Mouse (Mus musculus) cerebellum, adult 9-10 months (tissue): Measurements from ENCODE around the gene Neo1.
"Not testable (repeated sequence)": the region's sequence is repeated elsewhere in the genome, so short reads cannot be mapped to it uniquely, and the experiment has no call there.

ENCODE experiments used
- DNase-seq: peaks from one replicate; pipeline ENCODE4 v3.0.0; 2022

The Neo1 gene

DNA sequence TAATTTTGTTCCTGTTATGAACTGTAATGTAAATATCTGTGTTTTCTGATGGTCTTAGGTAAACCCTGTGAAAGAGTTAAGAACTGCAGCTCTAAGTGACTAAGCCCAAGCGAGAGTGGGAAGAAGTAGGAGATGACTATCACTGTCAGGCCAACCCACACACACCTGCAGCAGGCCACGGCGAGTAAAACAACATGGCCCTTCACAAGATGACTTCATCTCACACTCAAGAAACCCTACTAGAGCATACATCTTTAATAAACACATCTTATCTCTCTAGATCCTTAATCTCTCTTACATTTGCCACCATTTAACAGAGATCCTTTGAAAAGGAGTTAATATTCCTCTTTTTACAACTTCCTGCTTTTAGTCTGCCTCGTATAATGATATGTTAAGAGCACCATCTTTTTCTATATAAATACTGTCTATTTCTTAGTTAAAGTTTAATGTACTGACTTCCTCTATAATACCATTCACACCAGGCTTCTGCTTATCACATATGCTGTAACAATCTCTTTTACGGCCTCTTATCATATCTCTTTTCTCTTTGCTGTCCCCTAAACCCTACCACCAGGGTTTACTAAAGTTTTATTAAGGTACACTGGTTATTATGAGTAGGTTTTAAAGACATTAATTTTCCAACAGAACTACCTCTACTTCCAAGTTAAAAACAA, 46.8 kb downstream of the Neo1 start:
- DNase-seq: no peak

- DNase-seq: no peak
These were observed 57.2 kb downstream of the Neo1 start for GRCm38 (mm10) chr9:58979034-58979433.

DNA sequence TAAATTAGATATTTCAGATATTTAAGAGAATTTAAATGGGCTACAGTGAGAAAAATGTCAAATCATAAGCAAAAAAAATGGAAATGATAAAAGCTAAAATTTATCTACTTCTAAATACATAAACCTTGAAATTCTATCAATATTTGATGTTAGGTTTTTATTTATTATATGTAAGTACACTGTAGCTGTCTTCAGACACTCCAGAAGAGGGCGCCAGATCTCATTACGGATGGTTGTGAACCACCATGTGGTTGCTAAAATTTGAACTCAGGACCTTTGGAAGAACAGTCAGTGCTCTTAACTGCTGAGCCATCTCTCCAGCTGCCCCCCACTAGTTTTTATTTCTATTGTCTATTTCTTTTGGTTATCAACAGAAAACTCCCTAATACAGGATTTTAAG, 65.1 kb downstream of the Neo1 start:
- not testable (repeated sequence) for DNase-seq

DNA sequence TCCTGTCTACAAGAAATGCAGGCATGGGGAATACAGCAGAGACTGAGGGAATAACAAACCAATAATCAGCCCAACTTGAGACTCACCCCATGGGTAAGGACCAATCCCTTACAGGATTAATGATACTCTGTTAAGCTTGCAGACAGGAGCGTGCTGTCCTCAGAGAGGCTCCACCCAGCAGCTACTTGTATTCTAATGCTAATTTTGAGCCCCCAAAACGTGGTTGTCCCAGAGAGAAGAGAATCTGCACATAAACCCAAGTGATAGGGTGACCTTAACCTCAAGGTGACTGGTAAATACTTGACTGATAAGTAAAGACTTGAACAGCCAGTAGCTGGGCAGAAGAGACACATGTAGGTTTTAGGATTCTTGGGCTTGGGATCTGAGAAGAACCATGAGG, 68.9 kb downstream of the Neo1 start:
- DNase-seq: no peak

DNA sequence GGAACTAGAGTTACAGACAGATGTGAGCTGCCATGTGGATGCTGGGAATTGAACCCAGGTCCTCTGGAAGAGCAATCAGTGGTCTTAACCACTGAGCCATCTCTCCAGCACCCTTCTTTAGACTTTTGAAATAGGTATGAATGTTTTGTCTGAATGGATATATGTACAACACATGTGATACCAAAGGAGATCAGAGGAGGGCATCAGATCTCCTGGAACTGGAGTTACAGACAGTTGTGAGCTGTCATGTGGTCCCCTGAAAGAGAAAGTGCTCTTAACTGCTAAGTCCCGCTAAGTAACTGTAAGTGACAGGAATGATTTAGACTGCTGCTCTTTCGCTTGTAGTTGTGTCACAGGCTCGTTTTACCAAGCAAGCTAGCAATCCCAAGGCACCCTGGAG, 80.7 kb downstream of the Neo1 start:
- no peak for DNase-seq

- not testable (repeated sequence) for DNase-seq
These were observed 90.3 kb downstream of the Neo1 start for GRCm38 (mm10) chr9:58945910-58946309.

GRCm38 (mm10) chr9:58934776-58935175, 101.5 kb downstream of the Neo1 start:
- DNase-seq: no peak

- peak; percentile 67 for DNase-seq
These were observed 108.1 kb downstream of the Neo1 start for GRCm38 (mm10) chr9:58928103-58928502.

GRCm38 (mm10) chr9:58902869-58903585, 133.2 kb downstream of the Neo1 start:
- DNase-seq: peak; percentile 56

DNA sequence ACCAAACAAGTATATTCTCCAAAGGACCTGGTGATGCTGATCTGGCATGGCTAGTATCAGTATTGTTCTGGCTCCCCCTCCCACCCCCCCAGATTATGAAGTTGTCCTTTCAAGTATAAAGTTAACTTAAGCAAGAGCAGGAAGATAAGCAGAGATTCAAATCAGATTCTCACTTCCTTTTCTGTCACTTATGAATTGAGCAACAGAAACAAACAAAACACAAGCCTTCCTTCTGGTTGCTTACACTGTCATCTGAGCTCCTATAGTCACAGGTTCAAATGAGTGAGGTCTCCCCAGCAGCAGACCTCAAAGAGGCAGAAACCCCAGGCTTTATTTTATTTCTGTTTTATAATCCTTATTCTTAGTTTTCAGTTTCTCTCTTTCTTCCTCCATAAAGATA, 136.6 kb downstream of the Neo1 start:
- no peak for DNase-seq

GRCm38 (mm10) chr9:58891840-58892640, 144.2 kb downstream of the Neo1 start:
- DNase-seq: no peak

- no peak for DNase-seq
These were observed 145.3 kb downstream of the Neo1 start for GRCm38 (mm10) chr9:58890893-58891292.

DNA sequence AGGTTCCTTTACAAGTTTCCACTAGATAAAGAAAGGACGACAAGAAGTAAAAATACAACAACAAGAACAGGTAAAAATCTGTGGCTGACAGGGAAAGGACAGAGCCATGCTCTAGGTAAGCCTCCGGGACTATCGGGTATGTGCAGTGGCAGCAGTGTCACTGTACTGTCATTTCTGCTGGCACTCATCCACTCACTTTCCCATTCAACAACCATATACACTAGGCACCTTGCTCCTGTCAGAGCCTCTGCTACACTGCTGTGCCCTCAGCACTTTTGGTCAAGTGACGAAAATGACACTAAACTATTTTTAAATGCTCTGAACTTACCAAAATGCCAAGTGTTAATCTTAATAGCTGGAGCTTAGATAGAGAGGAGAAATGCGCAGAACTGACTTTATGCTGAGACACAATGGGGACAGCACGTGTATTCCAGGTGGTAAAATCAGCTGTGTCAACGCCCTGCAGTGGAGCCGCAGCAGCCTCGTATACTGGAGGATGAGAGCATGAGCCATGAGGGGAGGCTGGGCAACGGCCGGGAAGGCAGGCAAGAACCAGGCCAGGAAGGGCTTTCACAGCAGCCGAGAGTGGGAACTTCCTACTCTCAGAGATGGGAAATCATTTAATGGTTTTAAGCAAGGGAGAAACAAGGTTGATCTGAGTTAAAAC, 146.3 kb downstream of the Neo1 start:
- no peak for DNase-seq

GRCm38 (mm10) chr9:58882686-58883085, 153.6 kb downstream of the Neo1 start:
- no peak for DNase-seq

GRCm38 (mm10) chr9:58879836-58880235, 156.4 kb downstream of the Neo1 start:
- DNase-seq: no peak

GRCm38 (mm10) chr9:58876946-58877625, 159.2 kb downstream of the Neo1 start:
- DNase-seq: peak; percentile 87

- DNase-seq: no peak
These were observed 160.8 kb downstream of the Neo1 start for GRCm38 (mm10) chr9:58875439-58875838.

- no peak for DNase-seq
These were observed 161.9 kb downstream of the Neo1 start for GRCm38 (mm10) chr9:58874354-58874753.

GRCm38 (mm10) chr9:58873541-58874324, 162.5 kb downstream of the Neo1 start:
- DNase-seq: peak; percentile 71

DNA sequence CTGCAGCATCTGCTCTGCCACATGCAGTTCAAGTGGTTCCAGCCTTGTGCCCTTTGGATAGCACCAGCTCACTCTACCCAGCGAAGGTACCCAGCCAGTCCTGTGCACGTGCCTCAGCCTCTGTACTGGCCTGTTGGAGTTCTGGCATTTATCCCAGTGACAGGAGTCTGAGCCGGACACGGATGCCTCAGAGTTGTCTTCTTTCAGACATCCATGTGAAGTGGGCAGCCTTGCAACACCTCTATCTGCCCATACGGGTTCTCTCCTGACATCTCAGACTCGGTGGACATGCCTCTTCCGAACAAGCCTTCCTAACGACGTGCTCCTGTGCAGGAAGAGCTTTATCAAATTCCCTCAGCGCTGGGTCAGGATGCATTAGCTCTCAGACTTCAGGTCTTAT, 165.1 kb downstream of the Neo1 start:
- no peak for DNase-seq

- no peak for DNase-seq
These were observed 172.4 kb downstream of the Neo1 start for GRCm38 (mm10) chr9:58863826-58864225.
